Mouse (Mus musculus) monocyte, adult 5-6 weeks (primary cell): ENCODE results near the gene Olfr645. TPM values are rescaled to one million over a fixed set of nuclear protein-coding genes. Genes with fewer than 3 reads are reported as not detected.

ENCODE experiments used
- ATAC-seq: fragments of 153-309, 156-312 bp; replicated peaks from 2 replicates; pipeline ENCODE4 v1.8.0; 2017; ENCODE audit warnings: mild to moderate bottlenecking; ENCODE audit not compliant: low TSS enrichment, insufficient number of reproducible peaks, severe bottlenecking, poor library complexity, low FRiP score
- total RNA-seq: library from RNA; stranded (forward); fragments of 200-1000, 200-491, 200-594 nt; gene quantifications from 3 replicates; pipeline ENCODE4 v1.2.3, GENCODE M21; 2017

Olfr645 gene
- not detected in 3 replicates for total RNA-seq

DNA sequence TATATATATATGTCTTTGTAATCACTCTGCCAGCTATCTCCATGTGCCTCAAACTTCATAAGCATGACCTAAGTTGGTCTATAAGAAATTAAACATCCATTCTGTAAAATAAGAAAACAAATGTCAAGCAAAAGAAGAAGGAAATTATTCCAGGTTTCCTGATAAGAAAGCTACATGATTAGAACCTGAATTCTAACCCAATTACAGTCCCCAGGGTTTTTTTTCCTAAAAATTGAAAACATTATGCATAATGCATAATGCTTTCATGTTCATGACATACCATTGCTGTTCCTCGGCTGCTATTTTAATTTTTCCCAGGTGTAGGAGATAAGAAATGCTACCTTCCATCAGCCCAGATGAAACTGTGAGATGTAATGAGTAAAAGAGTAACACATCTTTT, at the start of gene Olfr645:
Gene Olfr645 (minus strand): TSS at position 101 of the 400 bp plus-strand sequence.
- ATAC-seq, result no peak

- no peak for ATAC-seq
Measured at GRCm38 (mm10) chr7:104129726-104130125, 44.5 kb upstream of the Olfr645 start, which contains the start of gene Ubqln5. Gene Ubqln5 (minus strand): TSS chr7:104129826.

GRCm38 (mm10) chr7:104104757-104104972, 19.4 kb upstream of the Olfr645 start, which contains the start of gene Olfr646:
Gene Olfr646 (plus strand): TSS chr7:104104873.
- no peak for ATAC-seq

DNA sequence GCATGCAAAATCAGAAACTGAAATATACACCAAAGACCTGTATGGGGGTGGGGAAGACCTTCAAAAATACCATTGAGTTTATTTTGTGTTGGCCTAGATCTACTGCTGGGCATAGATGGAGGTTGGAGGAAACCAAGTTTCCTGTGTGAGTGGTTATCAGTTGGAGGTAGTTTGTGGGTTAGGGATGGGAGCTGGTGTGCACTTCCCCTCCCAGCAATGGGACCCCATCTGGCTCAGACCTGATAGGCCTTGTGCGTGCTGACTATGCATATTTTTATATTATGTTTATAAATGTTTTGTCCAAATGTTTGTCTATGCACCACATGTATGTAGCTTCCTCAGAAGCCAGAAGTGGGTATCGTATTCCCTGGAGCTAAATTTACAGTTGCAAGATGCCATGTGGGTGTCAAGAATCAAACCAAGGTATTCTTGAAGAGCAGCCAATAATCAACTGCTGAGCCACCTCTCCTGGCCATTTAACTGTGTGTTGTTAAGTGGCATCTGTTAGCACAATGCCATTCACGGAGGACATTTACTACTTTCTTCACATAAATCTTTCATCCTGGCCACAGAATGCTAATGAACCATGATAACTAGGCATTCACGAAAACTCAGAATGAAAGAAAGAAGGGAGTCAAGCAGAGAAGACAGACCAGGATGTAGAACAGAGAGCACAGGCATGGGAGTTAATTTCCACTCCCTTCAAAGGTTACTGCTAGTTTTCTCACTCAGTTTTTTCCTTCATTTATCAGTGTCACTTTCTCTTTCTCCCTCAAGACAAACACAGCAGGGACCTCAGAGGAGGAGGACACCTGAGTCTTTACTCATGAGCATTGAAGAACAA, 18.9 kb upstream of the Olfr645 start:
- ATAC-seq, result no peak

DNA sequence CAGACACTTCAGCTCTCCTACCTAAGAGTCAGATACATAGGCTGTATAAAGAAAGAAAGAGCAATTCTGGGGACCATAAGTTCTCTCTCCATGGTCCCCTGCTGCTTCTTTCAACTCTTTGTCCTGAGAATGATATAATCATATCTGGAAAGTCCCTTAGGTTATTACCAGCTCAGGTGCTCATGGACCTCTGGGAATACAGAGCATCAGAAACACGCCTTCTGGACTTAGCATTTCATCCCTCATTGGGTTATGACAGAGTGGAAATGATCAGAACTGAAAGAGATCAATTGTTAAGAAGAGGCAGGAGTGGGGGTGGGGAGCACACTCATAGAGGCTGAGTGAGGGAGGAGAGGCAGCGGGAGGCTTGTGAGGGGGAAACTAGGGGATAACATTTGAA, 13.5 kb downstream of the Olfr645 start, which contains the start of gene Olfr644:
Gene Olfr644 (minus strand): TSS at position 101 of the 400 bp plus-strand sequence.
- ATAC-seq, result no peak

DNA sequence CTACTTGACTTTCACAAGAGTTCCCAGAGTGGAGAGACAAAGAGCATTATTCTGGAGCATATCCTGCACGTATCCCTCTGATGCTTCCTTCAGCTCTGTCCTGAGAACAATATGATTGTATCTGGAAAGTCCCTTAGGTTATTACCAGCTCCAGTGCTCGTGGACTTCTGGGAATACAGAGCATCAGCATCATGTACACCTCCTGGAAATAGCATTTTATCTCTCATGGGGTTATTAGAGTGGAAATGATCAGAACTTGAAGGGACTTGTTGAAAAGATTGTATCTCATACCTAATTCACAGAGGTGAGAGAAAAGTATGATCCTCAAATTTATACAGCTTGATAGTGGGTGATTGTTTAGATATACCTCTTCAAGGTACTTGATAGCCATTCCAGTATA, 23.9 kb downstream of the Olfr645 start, which contains the start of gene 4930516K23Rik:
Gene 4930516K23Rik (minus strand): TSS at position 101 of the 400 bp plus-strand sequence.
- no peak for ATAC-seq

- no peak for ATAC-seq
Measured at GRCm38 (mm10) chr7:104059215-104059614, 26.1 kb downstream of the Olfr645 start.

DNA sequence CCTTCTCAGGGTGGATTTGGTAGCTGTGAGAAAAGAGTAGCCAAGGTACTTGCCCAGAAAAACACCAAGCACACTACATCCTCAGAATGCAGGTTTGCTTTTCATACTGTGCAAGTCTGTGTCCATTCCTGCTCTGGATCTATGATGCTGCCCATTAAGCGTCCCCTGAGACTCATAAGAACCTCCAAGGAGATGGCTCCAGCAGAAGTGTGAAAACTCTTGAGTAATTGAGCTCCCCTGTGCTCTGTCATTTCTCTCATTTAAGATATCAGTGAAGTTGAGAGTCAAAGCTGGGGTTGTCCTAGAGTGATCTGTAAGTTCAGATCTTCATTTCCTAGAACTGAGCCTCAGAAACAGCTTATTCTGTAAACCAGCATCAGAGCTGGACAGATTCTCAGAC, 32.7 kb downstream of the Olfr645 start, which contains the start of gene Olfr642:
Gene Olfr642 (minus strand): TSS at position 101 of the 400 bp plus-strand sequence.
- ATAC-seq, result no peak

DNA sequence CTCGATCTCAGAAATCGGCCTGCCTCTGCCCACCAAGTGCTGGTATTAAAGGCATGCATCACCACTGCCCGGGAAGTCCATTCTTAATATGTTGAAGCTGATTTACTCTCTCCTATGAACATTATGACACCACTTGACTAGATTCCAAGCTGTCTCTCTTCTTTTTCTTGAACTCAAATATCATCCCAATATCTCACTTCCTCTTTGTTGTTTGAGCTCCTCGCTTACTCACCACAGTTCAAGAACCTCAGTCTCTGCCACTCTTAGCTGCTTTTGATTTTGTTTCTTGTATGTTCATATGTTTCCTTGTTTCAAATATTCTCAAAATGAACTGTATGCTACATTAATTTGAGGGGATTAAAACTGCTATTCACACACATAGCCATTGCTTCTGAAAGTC, 34.5 kb downstream of the Olfr645 start:
- no peak for ATAC-seq

DNA sequence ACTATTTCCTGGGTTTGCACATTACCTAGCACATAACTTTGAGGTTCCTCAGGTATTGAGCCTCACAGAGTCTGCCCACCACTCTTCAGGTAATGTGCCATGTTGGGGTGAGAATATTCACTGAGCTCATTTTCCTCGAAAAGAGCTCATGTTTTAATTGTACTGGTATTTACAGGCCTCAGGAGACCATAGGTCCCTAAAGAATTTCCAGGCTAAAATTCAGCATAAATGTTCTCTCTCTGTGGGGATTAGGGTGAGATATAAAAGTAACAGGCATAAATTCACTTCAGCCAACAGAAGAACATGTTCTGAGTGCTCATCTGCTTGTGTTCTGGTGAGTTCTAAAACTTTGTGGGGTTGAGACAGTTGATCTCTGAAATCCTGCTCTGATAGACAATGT, 50.1 kb downstream of the Olfr645 start, which contains the start of gene Olfr641:
Gene Olfr641 (plus strand): TSS at position 301 of the 400 bp plus-strand sequence.
- no peak for ATAC-seq

Other genes with a start within 250 kb of the Olfr645 start
- gene Hbb-bh2, start 244.9 kb downstream of the Olfr645 start, total RNA-seq, result not detected in 3 replicates
- not detected in 3 replicates for gene Hbb-bh1, start 242.3 kb downstream of the Olfr645 start, total RNA-seq
- not detected in 3 replicates for gene Hbb-y, start 232.2 kb downstream of the Olfr645 start, total RNA-seq
- not detected in 3 replicates for gene Olfr66, start 199.2 kb downstream of the Olfr645 start, total RNA-seq
- gene Olfr64, start 191.0 kb downstream of the Olfr645 start, total RNA-seq, result not detected in 3 replicates
- gene Olfr65, start 182.0 kb downstream of the Olfr645 start, total RNA-seq, result not detected in 3 replicates
- gene Olfr631, start 156.6 kb downstream of the Olfr645 start, total RNA-seq, result not detected in 3 replicates
- gene Olfr632, start 151.1 kb downstream of the Olfr645 start, total RNA-seq, result not detected in 3 replicates
- gene Olfr633, start 141.0 kb downstream of the Olfr645 start, total RNA-seq, result not detected in 3 replicates
- gene Olfr635, start 114.3 kb downstream of the Olfr645 start, total RNA-seq, result 0.11 TPM in 1 of 3 replicates, not detected in the others
- not detected in 3 replicates for gene Olfr638, start 86.7 kb downstream of the Olfr645 start, total RNA-seq
- not detected in 3 replicates for gene Olfr639, start 68.2 kb downstream of the Olfr645 start, total RNA-seq
- gene Olfr640, start 59.9 kb downstream of the Olfr645 start, total RNA-seq, result not detected in 3 replicates
- not detected in 3 replicates for gene Olfr641, start 50.0 kb downstream of the Olfr645 start, total RNA-seq
- not detected in 3 replicates for gene Olfr642, start 32.8 kb downstream of the Olfr645 start, total RNA-seq
- gene 4930516K23Rik, start 24.0 kb downstream of the Olfr645 start, total RNA-seq, result not detected in 3 replicates
- not detected in 3 replicates for gene Olfr644, start 13.6 kb downstream of the Olfr645 start, total RNA-seq
- not detected in 3 replicates for gene Olfr646, start 19.4 kb upstream of the Olfr645 start, total RNA-seq
- gene Ubqln5, start 44.4 kb upstream of the Olfr645 start, total RNA-seq, result not detected in 3 replicates
- not detected in 3 replicates for gene Olfr643, start 51.9 kb upstream of the Olfr645 start, total RNA-seq
- 0.21 TPM in 1 of 3 replicates, not detected in the others for gene Ubqln3, start 57.8 kb upstream of the Olfr645 start, total RNA-seq
- not detected in 3 replicates for gene Ubqlnl, start 65.1 kb upstream of the Olfr645 start, total RNA-seq
- not detected in 3 replicates for gene Olfm5, start 79.4 kb upstream of the Olfr645 start, total RNA-seq
- gene Olfr648, start 97.9 kb upstream of the Olfr645 start, total RNA-seq, result not detected in 3 replicates
- gene Olfr649, start 110.5 kb upstream of the Olfr645 start, total RNA-seq, result not detected in 3 replicates
- 0.21 to 1.6 TPM in 2 of 3 replicates, not detected in the other for gene Trim6, start 133.3 kb upstream of the Olfr645 start, total RNA-seq
- gene Trim34a, start 159.0 kb upstream of the Olfr645 start, total RNA-seq, result 41.8 to 60.5 TPM (median 42.8 TPM) in 3 replicates
- 16.7 to 39.3 TPM (median 25.4 TPM) in 3 replicates for gene Trim5, start 202.6 kb upstream of the Olfr645 start, total RNA-seq
- 151 to 341 TPM (median 152 TPM) in 3 replicates for gene Trim12a, start 230.0 kb upstream of the Olfr645 start, total RNA-seq
- 1.6 to 6.2 TPM (median 1.8 TPM) in 3 replicates for gene Trim34b, start 244.0 kb upstream of the Olfr645 start, total RNA-seq